Mouse (Mus musculus) hindbrain, embryonic 10.5 days (tissue): ENCODE data around the gene Zdhhc20. TPM values are rescaled to one million over a fixed set of nuclear protein-coding genes. Genes with fewer than 3 reads are reported as not detected.

Source experiments
- DNase-seq: peaks from one replicate; pipeline ENCODE4 v3.0.0-alpha.2; 2017; ENCODE audit warnings: low spot score
- H3K27ac ChIP-seq: fragments of 300-500 bp; sonication (generic); 2 replicates; pipeline ENCODE4 v1.5.1; 2016; ENCODE audit warnings: mild to moderate bottlenecking, moderate library complexity
- H3K27me3 ChIP-seq: fragments of 300-500 bp; sonication (generic); 2 replicates; pipeline ENCODE4 v1.6.1; 2016; ENCODE audit warnings: mild to moderate bottlenecking; ENCODE audit not compliant: poor library complexity, insufficient read depth, severe bottlenecking
- H3K36me3 ChIP-seq: fragments of 300-500 bp; sonication (generic); 2 replicates; pipeline ENCODE4 v1.6.1; 2016; ENCODE audit warnings: mild to moderate bottlenecking, moderate library complexity
- H3K4me1 ChIP-seq: fragments of 300-500 bp; sonication (generic); replicated peaks from 2 replicates; pipeline ENCODE4 v1.6.1; 2016; ENCODE audit warnings: mild to moderate bottlenecking
- H3K4me3 ChIP-seq: fragments of 300-500 bp; sonication (generic); 2 replicates; pipeline ENCODE4 v1.5.1; 2016; ENCODE audit warnings: mild to moderate bottlenecking, moderate library complexity
- H3K9me3 ChIP-seq: fragments of 300-500 bp; sonication (generic); 2 replicates; pipeline ENCODE4 v1.6.1; 2016; ENCODE audit warnings: mild to moderate bottlenecking, moderate library complexity
- WGBS: fragments of 180-500 bp; shearing (Covaris S2); methylation state at CpG from one replicate; pipeline ENCODE4 v1.1.7; 2016; 5-methylcytosine and 5-hydroxymethylcytosine counted together
- polyA plus RNA-seq: library from polyadenylated mRNA; unstranded; fragments of >200 nt; fragmentation: Nextera tagmentation; extraction: Ambion mirVana; gene quantifications from 2 replicates; pipeline ENCODE4 v1.2.1, GENCODE M21; 2016

The Zdhhc20 gene
- polyA plus RNA-seq, 1 experiment from 2014 or later: 43.9 TPM

DNA sequence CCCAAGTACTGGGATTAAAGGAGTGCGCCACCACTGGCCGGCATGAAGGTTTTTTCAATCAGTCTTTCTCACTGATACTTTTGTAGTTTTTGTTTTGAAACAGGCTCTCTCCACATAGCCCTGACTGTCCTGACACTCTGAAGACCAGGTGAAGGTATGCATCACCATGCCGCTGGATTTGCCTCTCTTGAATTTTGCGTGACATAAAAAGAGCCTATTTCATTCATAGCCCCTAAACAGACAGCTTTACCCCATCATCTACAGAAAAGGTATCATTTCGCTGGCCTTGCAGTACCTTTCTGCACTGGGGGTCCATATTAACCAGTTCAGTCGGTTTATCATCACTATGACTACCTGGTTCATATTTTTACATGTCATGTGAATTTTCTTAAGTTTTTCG is 92.5 kb downstream of the Zdhhc20 start:
- Histone ChIP-seq H3K4me3 (peak overlapping the region; percentile 91), H3K36me3 (peaks cover 25% of the 10 kb centered on the region), H3K27me3 (no peaks in the 10 kb centered on the region), H3K27ac (peak overlapping the region; percentile 95), H3K9me3 (no peaks in the 10 kb centered on the region), H3K4me1 (peaks cover 23% of the 10 kb centered on the region)
- peak; percentile 6 for DNase-seq
- 14% methylated on average over 7 of the region's 7 CpGs for WGBS

DNA sequence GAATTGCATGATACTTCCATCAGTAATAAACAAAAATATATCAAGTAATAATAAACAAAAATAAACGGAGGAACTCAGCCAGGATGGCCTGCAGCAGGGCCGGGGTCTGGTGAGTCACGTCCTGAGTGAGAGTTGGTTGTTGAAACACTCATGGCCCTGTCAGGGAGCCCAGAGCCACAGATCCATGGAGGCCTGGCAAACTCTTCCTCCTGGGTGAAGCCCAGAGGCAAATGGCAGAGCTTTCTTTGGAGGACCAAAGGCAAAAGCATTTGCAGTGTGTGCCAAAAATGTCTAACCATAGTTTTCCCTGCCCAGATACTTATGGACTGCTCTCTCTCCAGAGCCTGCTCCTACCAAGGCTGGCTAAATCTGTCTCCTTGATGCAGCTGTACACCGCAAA is 98.9 kb downstream of the Zdhhc20 start:
- no peak overlapping the region for H3K27ac ChIP-seq

GRCm38 (mm10) chr14:57789759-57790158 is 100.3 kb downstream of the Zdhhc20 start:
- Histone ChIP-seq H3K36me3 (no peaks in the 10 kb centered on the region), H3K27ac (no peak overlapping the region), H3K27me3 (no peaks in the 10 kb centered on the region), H3K4me3 (no peak overlapping the region), H3K4me1 (no peaks in the 10 kb centered on the region), H3K9me3 (no peaks in the 10 kb centered on the region)
- no peak for DNase-seq
- 90% methylated on average over 9 of the region's 9 CpGs for WGBS

More for the DNA sequence above, 98.9 kb downstream of the Zdhhc20 start:
- H3K4me3 ChIP-seq: no peak overlapping the region
- H3K9me3 ChIP-seq: no peaks in the 10 kb centered on the region
- 89% methylated on average over 4 of the region's 4 CpGs for WGBS
- no peak for DNase-seq
- no peaks in the 10 kb centered on the region for H3K27me3 ChIP-seq
- H3K36me3 ChIP-seq: no peaks in the 10 kb centered on the region
- no peaks in the 10 kb centered on the region for H3K4me1 ChIP-seq

- no peak overlapping the region for H3K4me3 ChIP-seq
- WGBS: 78% methylated on average over 2 of the region's 2 CpGs
- no peaks in the 10 kb centered on the region for H3K27me3 ChIP-seq
- no peak for DNase-seq
- no peaks in the 10 kb centered on the region for H3K36me3 ChIP-seq
- no peaks in the 10 kb centered on the region for H3K4me1 ChIP-seq
- no peaks in the 10 kb centered on the region for H3K9me3 ChIP-seq
- no peak overlapping the region for H3K27ac ChIP-seq
Measured at GRCm38 (mm10) chr14:57789311-57789710, 100.8 kb downstream of the Zdhhc20 start.

DNA sequence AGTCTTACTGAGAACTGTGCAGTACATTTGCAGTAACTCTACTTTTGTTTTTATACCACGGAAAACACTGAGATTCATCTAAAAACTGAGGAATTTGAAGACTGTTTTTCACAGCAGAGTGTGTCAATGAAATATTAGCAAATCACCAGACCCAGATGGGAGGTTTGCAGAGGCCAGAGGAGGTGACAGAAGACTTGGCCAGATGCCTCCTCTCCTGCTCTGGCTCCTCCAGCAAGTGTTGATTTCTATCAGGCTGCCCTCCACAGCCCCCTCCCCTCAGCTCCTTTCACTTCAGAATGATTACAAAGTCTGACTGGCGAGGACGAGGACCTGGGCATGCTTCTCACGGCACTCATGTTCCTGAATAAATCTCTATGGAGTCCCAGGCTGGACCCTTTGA is 102.7 kb downstream of the Zdhhc20 start:
- WGBS: 71% methylated on average over 4 of the region's 4 CpGs
- Histone ChIP-seq H3K27me3 (no peaks in the 10 kb centered on the region), H3K4me3 (no peak overlapping the region), H3K27ac (no peak overlapping the region), H3K36me3 (no peaks in the 10 kb centered on the region), H3K4me1 (no peaks in the 10 kb centered on the region), H3K9me3 (no peaks in the 10 kb centered on the region)
- DNase-seq: no peak

Other genes with a start within 250 kb of the Zdhhc20 start
- 23.1 and 27.5 TPM in 2 replicates for gene Xpo4, start 224.8 kb downstream of the Zdhhc20 start, polyA plus RNA-seq
- gene Gm49361, start 144.2 kb downstream of the Zdhhc20 start, polyA plus RNA-seq: not detected in 2 replicates
- 16.1 and 17.5 TPM in 2 replicates for gene Lats2, start 131.9 kb downstream of the Zdhhc20 start, polyA plus RNA-seq
- gene Sap18, start 92.1 kb downstream of the Zdhhc20 start, polyA plus RNA-seq: 21.3 and 31.3 TPM in 2 replicates
- 43.7 and 51.5 TPM in 2 replicates for gene Ska3, start 64.1 kb downstream of the Zdhhc20 start, polyA plus RNA-seq
- 159 and 161 TPM in 2 replicates for gene Mrpl57, start 64.0 kb downstream of the Zdhhc20 start, polyA plus RNA-seq
- gene Micu2, start 109.0 kb upstream of the Zdhhc20 start, polyA plus RNA-seq: 60.3 and 62.0 TPM in 2 replicates
- gene Fgf9, start 180.3 kb upstream of the Zdhhc20 start, polyA plus RNA-seq: 2.8 and 4.4 TPM in 2 replicates